Mouse (Mus musculus) lung, embryonic 15.5 days (tissue): ENCODE measurements at regions not wholly inside any gene's neighbourhood (a gene's known extent, or its start where the extent isn't known, plus 50 kb on each side); places are given as distances from the start of the nearest gene placed in this dataset.

Source experiments
- ATAC-seq: fragments of 200-750 bp; cut with Nextera tagmentation; 2 replicates; pipeline ENCODE4 v1.8.0; 2017; ENCODE audit warnings: moderate number of reproducible peaks, borderline replicate concordance; ENCODE audit not compliant: low FRiP score, low TSS enrichment; ENCODE audit errors: extremely low read depth
- H3K27ac ChIP-seq: fragments of 300-500 bp; sonication (generic); 2 replicates; pipeline ENCODE4 v1.5.1; 2015; ENCODE audit warnings: moderate library complexity, mild to moderate bottlenecking, inconsistent platforms
- H3K27me3 ChIP-seq: fragments of 300-500 bp; sonication (generic); 2 replicates; pipeline ENCODE4 v1.6.1; 2015; ENCODE audit warnings: inconsistent platforms
- H3K36me3 ChIP-seq: fragments of 300-500 bp; sonication (generic); 2 replicates; pipeline ENCODE4 v1.6.1; 2015; ENCODE audit warnings: inconsistent platforms
- H3K4me1 ChIP-seq: fragments of 300-500 bp; sonication (generic); 2 replicates; pipeline ENCODE4 v1.6.1; 2015; ENCODE audit warnings: inconsistent platforms
- H3K4me2 ChIP-seq: fragments of 300-500 bp; sonication (generic); 2 replicates; pipeline ENCODE4 v1.6.1; 2015; ENCODE audit warnings: inconsistent platforms, mild to moderate bottlenecking, moderate library complexity
- H3K4me3 ChIP-seq: fragments of 300-500 bp; sonication (generic); 2 replicates; pipeline ENCODE4 v1.5.1; 2015; ENCODE audit warnings: mild to moderate bottlenecking, inconsistent platforms
- H3K9ac ChIP-seq: fragments of 300-500 bp; sonication (generic); 2 replicates; pipeline ENCODE4 v1.6.1; 2015; ENCODE audit warnings: inconsistent platforms
- H3K9me3 ChIP-seq: fragments of 300-500 bp; sonication (generic); 2 replicates; pipeline ENCODE4 v1.6.1; 2016; ENCODE audit warnings: inconsistent platforms
- WGBS: fragments of 180-500 bp; shearing (Covaris S2); methylation state at CpG from one replicate; pipeline ENCODE4 v1.1.7; 2015; 5-methylcytosine and 5-hydroxymethylcytosine counted together

DNA sequence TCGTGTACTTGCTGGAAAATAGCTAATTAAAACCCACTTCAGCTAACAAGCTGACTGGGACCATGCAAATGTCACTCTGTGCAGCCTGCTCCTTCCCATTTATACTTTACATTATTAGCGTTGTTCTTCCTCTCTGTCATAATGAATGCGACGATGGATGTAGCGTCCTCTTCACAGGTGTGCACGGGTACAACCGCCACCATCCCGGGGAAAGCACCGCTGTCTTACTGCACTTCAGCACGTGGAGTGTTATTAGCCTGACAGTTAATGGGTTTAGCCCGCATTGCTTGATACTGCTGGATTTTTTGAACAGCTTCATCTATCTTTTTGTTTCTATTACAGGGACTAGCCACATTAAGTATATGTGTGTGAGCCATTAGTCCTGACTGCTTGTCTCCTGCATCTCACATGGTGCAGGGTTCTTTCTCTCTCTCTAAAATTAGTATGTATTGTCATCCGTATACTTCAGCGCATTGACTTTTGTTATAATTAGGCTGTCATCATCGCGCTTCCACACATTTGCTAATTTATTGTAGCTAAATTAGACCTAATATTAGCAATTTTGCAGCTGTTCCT, 383.0 kb downstream of the Rnf144b start:
- Histone ChIP-seq H3K4me3 (no peak overlapping the region), H3K36me3 (no peaks in the 10 kb centered on the region), H3K9ac (no peak overlapping the region), H3K9me3 (no peaks in the 10 kb centered on the region), H3K4me2 (no peak overlapping the region), H3K27me3 (no peaks in the 10 kb centered on the region), H3K27ac (no peak overlapping the region), H3K4me1 (no peaks in the 10 kb centered on the region)
- ATAC-seq, result no peak
- 85% methylated on average over 15 of the region's 15 CpGs for WGBS

DNA sequence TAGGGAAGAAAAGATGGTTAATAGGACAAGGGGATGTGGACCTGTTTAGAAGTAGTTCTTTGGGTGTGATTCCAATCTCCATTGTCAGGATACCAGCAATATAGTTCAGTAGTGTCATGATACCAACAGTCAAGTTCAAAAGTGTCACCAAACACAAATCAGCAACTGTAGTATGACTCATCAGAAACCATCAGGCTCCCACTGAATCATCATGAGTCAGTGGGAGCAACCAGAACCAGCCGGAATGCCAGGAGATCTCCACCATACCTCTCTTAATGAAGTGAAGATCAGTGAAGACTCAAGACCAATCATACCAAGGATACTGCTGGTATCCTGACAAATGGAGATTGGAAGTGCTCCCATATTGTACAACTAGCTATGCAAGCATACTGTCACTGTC, 410.5 kb downstream of the Rnf144b start:
- Histone ChIP-seq H3K4me3 (no peak overlapping the region), H3K9ac (no peak overlapping the region), H3K27ac (no peak overlapping the region), H3K36me3 (no peaks in the 10 kb centered on the region), H3K4me1 (no peaks in the 10 kb centered on the region), H3K4me2 (no peak overlapping the region), H3K27me3 (no peaks in the 10 kb centered on the region), H3K9me3 (no peaks in the 10 kb centered on the region)
- no peak for ATAC-seq
- 79% methylated on average over 1 of the region's 1 CpGs for WGBS

DNA sequence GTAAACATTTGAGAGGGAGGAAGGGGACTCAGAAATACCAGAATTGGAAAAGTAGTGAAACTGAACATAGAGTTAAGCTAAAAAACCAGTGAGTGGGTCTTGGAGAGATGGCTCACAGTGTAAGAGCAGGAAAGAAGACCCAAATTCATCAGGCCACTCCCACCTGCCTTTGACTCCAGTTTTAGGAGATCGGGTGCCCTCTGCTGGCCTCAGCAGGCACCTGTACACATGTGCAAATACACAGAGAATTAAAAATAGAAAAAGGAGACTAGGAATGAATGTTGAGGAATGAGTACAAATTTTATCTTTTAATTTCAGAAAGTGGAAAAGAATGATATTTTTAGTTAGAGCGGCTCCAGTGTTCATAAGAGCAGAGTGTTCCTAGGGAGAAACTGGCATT, 414.7 kb downstream of the Rnf144b start:
- no peaks in the 10 kb centered on the region for H3K4me1 ChIP-seq
- H3K27ac ChIP-seq, result no peak overlapping the region
- no peaks in the 10 kb centered on the region for H3K36me3 ChIP-seq
- no peak for ATAC-seq
- H3K4me2 ChIP-seq, result no peak overlapping the region
- H3K9me3 ChIP-seq, result no peaks in the 10 kb centered on the region
- 80% methylated on average over 2 of the region's 2 CpGs for WGBS
- H3K27me3 ChIP-seq, result no peaks in the 10 kb centered on the region
- no peak overlapping the region for H3K9ac ChIP-seq
- H3K4me3 ChIP-seq, result no peak overlapping the region

DNA sequence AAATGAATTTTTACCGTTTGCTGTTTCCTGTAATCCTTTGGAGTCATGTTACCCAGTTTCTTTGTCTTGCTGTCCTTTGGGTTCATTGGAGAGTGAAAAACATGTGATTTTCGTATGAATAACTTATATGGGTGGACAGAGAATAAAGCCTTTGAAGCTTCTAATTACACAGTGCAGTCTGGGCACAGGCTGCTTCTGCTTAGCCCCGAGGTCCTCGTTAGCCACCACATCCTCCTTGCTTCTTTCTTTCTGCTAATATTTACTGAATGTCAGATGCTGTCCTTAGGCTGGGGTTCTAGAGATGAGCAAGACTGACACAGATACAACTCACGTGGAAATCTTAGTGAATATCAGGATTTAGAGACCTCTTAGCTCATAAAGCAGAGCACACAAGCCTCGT, 427.2 kb downstream of the Rnf144b start:
- Histone ChIP-seq H3K9me3 (no peaks in the 10 kb centered on the region), H3K4me2 (no peak overlapping the region), H3K36me3 (no peaks in the 10 kb centered on the region), H3K4me3 (no peak overlapping the region), H3K9ac (no peak overlapping the region), H3K27me3 (no peaks in the 10 kb centered on the region), H3K4me1 (no peaks in the 10 kb centered on the region), H3K27ac (no peak overlapping the region)
- WGBS, result 62% methylated on average over 6 of the region's 6 CpGs
- ATAC-seq, result no peak

DNA sequence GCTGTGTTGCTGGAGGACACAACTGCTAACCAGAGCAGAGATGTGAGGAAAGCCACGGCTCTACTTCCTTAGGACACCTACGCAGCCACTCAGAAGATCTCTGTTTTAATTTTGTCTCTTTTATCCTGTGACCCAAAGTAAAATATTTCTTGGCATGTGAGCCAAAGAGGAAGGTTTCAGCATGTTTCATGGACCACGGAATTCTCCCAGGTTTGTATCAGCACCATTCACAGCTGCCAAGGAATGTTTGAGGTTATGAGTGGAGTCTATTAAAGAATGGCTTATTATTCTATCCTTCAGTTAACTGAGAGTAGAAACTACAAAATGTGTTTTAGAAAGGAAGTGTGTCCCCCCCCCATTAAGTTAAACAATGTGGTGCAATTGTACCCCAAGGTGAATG, 429.8 kb downstream of the Rnf144b start:
- no peak overlapping the region for H3K4me2 ChIP-seq
- 76% methylated on average over 3 of the region's 3 CpGs for WGBS
- no peaks in the 10 kb centered on the region for H3K36me3 ChIP-seq
- no peaks in the 10 kb centered on the region for H3K9me3 ChIP-seq
- H3K4me1 ChIP-seq, result no peaks in the 10 kb centered on the region
- H3K4me3 ChIP-seq, result no peak overlapping the region
- H3K27me3 ChIP-seq, result no peaks in the 10 kb centered on the region
- no peak overlapping the region for H3K27ac ChIP-seq
- H3K9ac ChIP-seq, result no peak overlapping the region
- no peak for ATAC-seq

DNA sequence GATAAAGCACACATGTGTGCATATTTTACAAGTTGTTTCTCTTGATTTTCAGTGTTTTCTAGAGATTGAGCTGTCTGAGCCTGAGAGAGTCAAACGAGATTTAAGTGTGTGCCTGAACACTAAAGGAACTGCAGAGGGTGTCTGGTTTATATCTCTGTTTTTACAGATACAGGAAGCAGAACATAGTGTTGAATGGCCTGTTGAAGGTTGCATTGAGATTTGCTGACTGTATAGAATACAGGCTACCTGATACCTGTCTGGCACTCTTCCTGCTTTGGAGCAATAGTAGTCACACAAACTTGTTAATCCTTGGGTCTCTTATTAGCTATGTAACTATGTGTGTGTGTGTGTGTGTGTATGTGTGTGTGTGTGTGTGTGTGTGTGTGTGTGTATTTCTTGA, 431.7 kb downstream of the Rnf144b start:
- no peaks in the 10 kb centered on the region for H3K9me3 ChIP-seq
- no peaks in the 10 kb centered on the region for H3K4me1 ChIP-seq
- H3K27ac ChIP-seq, result no peak overlapping the region
- H3K4me2 ChIP-seq, result no peak overlapping the region
- no peaks in the 10 kb centered on the region for H3K27me3 ChIP-seq
- WGBS, result 45% methylated on average over 1 of the region's 1 CpGs
- no peak overlapping the region for H3K4me3 ChIP-seq
- H3K9ac ChIP-seq, result no peak overlapping the region
- no peaks in the 10 kb centered on the region for H3K36me3 ChIP-seq
- ATAC-seq, result no peak

DNA sequence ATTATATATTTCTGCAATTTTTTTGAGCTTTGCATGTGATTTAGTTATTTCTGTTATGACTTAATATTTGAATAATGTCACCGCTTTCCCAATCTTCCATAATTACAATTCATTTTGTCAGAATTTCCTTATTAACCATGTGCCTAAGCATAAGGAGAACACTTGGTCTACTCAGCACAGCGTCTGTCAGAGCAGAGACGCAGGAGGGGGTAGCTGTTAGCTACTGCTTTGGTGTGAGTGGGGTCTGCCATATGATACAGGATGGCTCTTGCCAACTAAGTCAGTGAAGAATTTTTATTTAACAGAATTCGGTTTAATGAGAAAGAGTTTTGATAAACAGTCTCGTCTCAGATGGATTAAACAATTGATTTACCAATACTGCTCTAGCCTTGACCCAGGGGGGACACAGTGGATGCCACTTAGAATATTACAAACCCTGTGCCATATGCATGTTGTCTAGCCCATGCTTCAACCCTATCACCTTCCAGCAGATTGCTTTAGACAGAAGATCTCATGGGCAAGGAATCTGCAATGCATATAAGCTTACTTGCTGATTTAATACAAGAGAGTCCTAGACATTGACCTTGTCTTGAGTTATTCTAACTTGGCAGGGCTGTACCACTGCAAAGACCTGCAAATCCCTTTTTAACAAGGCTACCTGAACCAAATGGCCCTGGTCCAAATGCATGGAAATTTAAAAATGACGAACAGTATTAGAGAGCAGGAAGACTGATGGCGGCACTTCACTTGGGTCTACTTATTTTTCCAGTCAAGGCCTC, 434.9 kb downstream of the Rnf144b start:
- Histone ChIP-seq H3K4me1 (no peaks in the 10 kb centered on the region), H3K4me3 (no peak overlapping the region), H3K27me3 (no peaks in the 10 kb centered on the region), H3K27ac (no peak overlapping the region), H3K36me3 (no peaks in the 10 kb centered on the region), H3K4me2 (no peak overlapping the region), H3K9ac (no peak overlapping the region), H3K9me3 (no peaks in the 10 kb centered on the region)
- no peak for ATAC-seq
- WGBS, result 83% methylated on average over 7 of the region's 7 CpGs

DNA sequence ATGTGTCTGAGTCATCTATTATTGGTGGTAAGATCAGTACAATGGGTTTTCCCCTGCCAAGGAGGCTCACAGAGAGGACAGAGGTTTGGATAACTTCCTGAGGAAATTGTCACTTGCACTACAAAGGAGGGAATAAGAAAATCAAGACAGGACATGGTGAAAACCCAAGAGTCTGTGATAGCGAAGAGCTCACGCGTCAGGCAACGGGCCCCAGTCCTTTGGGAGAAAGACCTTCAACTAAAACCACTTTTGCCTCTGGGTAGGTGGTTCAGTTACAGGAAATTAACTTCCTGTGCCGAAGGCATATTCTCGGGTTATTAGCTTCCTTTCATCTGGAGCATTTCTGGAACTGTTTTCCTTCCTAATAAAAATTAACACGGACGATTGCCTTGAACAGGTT, 440.4 kb downstream of the Rnf144b start:
- ATAC-seq, result no peak
- no peak overlapping the region for H3K4me2 ChIP-seq
- no peaks in the 10 kb centered on the region for H3K9me3 ChIP-seq
- H3K4me3 ChIP-seq, result no peak overlapping the region
- whole genome bisulfite sequencing, result 73% methylated on average over 8 of the region's 8 CpGs
- H3K4me1 ChIP-seq, result no peaks in the 10 kb centered on the region
- no peaks in the 10 kb centered on the region for H3K27me3 ChIP-seq
- H3K36me3 ChIP-seq, result no peaks in the 10 kb centered on the region
- no peak overlapping the region for H3K9ac ChIP-seq
- no peak overlapping the region for H3K27ac ChIP-seq

DNA sequence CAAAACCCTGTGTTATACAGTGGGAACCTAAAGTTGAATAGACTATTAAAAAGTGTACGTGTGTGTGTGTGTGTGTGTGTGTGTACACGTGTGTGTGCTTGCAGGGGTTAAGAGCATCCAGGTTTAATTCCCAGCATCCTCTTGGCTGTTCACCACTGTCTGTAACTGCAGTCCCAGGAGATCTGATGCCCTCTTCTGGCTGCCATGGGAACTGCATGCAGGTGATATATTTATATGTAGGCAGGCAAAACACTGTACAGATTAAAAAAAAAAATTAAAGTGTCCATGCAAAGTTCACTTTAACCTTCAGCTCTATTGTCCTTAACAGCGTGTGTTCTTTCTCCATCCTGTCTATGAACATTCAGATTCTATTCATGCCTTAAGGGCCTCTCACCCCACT, 454.1 kb downstream of the Rnf144b start:
- no peak overlapping the region for H3K4me2 ChIP-seq
- H3K27me3 ChIP-seq, result no peaks in the 10 kb centered on the region
- 68% methylated on average over 3 of the region's 3 CpGs for WGBS
- no peaks in the 10 kb centered on the region for H3K9me3 ChIP-seq
- no peaks in the 10 kb centered on the region for H3K36me3 ChIP-seq
- H3K4me3 ChIP-seq, result no peak overlapping the region
- ATAC-seq, result no peak
- H3K9ac ChIP-seq, result no peak overlapping the region
- no peaks in the 10 kb centered on the region for H3K4me1 ChIP-seq
- H3K27ac ChIP-seq, result no peak overlapping the region

DNA sequence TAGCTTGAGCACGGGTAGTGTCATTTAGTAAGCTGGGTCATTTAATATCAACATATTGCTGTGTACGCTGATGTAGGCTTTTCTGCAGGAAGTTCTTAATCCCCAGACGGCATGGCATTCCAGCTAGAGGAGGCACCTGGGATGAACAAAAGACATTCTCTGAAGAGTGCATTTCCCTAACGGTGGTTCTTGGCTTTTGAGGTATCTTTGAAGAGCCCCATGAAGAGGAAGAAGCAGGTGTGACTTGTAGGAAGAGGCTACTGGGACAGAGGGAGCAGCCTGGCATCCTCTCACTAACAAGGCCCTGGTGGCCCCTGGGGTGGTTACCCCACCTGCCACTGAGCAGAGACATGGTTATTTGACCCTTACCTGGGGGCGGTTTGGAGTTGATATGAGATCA, 457.7 kb downstream of the Rnf144b start:
- Histone ChIP-seq H3K27me3 (no peaks in the 10 kb centered on the region), H3K9ac (no peak overlapping the region), H3K9me3 (no peaks in the 10 kb centered on the region), H3K4me1 (no peaks in the 10 kb centered on the region), H3K36me3 (no peaks in the 10 kb centered on the region), H3K27ac (no peak overlapping the region), H3K4me2 (no peak overlapping the region), H3K4me3 (no peak overlapping the region)
- WGBS, result 81% methylated on average over 5 of the region's 5 CpGs
- no peak for ATAC-seq

DNA sequence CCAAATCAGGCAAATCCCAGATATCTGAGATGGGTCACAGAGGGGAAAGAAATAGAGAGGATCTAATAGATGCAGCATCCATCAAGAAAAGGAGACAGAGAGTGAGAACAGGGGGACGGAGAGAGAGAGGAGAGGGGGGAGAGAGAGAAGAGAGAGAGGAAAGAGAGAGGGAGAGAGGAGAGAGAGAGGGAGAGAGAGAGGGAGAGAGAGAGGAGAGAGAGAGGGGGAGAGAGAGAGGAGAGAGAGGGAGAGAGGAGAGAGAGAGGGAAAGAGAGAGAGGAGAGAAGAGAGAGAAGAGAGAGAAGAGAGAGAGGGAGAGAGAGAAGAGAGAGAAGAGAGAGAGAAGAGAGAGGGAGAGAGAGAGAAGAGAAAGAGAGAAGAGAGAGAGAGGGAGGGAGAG, 462.7 kb downstream of the Rnf144b start:
- H3K27ac ChIP-seq, result no peak overlapping the region
- H3K36me3 ChIP-seq, result no peaks in the 10 kb centered on the region
- H3K4me3 ChIP-seq, result no peak overlapping the region
- H3K9me3 ChIP-seq, result no peaks in the 10 kb centered on the region
- 58% methylated on average over 1 of the region's 1 CpGs for WGBS
- H3K27me3 ChIP-seq, result no peaks in the 10 kb centered on the region
- no peak for ATAC-seq
- no peak overlapping the region for H3K9ac ChIP-seq
- no peaks in the 10 kb centered on the region for H3K4me1 ChIP-seq
- no peak overlapping the region for H3K4me2 ChIP-seq

DNA sequence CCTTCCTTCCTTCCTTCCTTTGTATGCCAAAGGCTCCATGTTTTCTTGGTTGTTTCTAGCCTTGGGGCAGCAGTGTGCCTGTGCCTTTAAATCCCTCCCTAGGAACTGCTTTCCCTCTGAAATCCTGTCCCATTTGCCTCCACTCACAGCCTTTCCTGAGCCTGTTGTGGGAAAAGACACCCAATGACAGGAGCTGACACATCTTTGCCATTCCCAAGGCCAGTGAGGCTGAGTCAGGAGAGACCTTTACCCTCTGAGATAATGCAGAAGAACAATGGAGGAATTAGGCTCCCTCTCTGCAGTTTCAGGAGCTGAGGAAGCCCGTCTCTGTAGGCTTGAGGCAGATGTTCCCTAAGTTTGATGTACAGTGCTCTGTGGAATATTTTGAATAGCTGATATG, 480.2 kb downstream of the Rnf144b start:
- 36% methylated on average over 1 of the region's 1 CpGs for WGBS
- H3K27me3 ChIP-seq, result no peaks in the 10 kb centered on the region
- H3K36me3 ChIP-seq, result no peaks in the 10 kb centered on the region
- H3K27ac ChIP-seq, result no peak overlapping the region
- ATAC-seq, result no peak
- no peak overlapping the region for H3K4me2 ChIP-seq
- H3K9me3 ChIP-seq, result no peaks in the 10 kb centered on the region
- no peak overlapping the region for H3K4me3 ChIP-seq
- 0 out of 2 replicates have a peak, but pooled peaks cover 4% of the 10 kb centered on the region for H3K4me1 ChIP-seq
- H3K9ac ChIP-seq, result no peak overlapping the region

DNA sequence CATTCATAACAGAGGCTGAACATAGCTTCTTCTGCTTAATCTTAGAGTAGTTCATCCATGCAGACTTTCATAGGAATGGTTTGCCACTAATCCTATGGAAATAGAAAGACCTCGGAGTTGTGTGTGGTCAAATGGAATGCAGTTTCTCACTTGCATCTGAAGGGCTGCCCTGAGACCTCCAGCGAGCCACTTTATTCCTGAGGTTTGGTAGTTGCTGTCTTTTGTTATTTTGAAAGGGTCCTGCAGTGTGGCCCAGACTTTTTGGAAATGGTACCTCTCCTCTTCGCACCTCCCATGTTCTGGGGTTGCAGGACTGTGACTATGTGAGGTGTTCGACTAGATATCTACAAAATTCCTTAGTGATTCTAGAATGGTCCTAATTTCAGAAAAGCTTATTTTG, 489.0 kb downstream of the Rnf144b start:
- Histone ChIP-seq H3K4me1 (no peaks in the 10 kb centered on the region), H3K36me3 (no peaks in the 10 kb centered on the region), H3K9ac (no peak overlapping the region), H3K4me2 (no peak overlapping the region), H3K9me3 (no peaks in the 10 kb centered on the region), H3K27me3 (no peaks in the 10 kb centered on the region), H3K27ac (no peak overlapping the region), H3K4me3 (no peak overlapping the region)
- 94% methylated on average over 4 of the region's 4 CpGs for WGBS
- ATAC-seq, result no peak
